ENCODE assay signal across 13 mouse cellular contexts in genomic region chr2:51531106-51531839, GRCm38 (mm10).
DNase-seq lines count a peak whose midpoint lies in the region; ATAC-seq and TF ChIP-seq lines count a peak whose summit lies in the region.
"Had no signal": no experiment of that assay in that cellular context is flagged by ENCODE, and none has a peak within 500 bp of the region (broad histone marks: within the 10 kb centered on the region; RNA-seq: fewer than 3 reads in every experiment).

No protein-coding gene starts in this region.

- H3K9ac ChIP-seq in kidney, postnatal 0 days (ENCODE audit: low read depth, low read length) = no peak overlapping the region
- H3K9ac ChIP-seq in midbrain, postnatal 0 days (replicated peaks; ENCODE audit: low read length, poor library complexity, severe bottlenecking) = no peak overlapping the region
- H3K9ac ChIP-seq: neural tube, embryonic 12.5 days had no signal

- 40% methylated on average over 10 of the region's 10 CpGs for WGBS in kidney, postnatal 0 days
- WGBS in midbrain, postnatal 0 days = 33% methylated on average over 10 of the region's 10 CpGs

- ATAC-seq in kidney, postnatal 0 days (replicated peaks; ENCODE audit: low FRiP score, low read depth) = no peak
- no peak for ATAC-seq in midbrain, postnatal 0 days (ENCODE audit: low FRiP score)

- peak; percentile 17 for DNase-seq in kidney, postnatal 0 days (ENCODE audit: low spot score)
- DNase-seq in kidney, postnatal 14 days = no peak
- peak; percentile 53 for DNase-seq in brain, embryonic 14.5 days (ENCODE audit: low read depth)
- peak; percentile 15 for DNase-seq in midbrain, postnatal 0 days (ENCODE audit: low spot score)
- DNase-seq in left cerebral cortex, postnatal 25 days (ENCODE audit: low spot score in 2 of 2) = no peak
- DNase-seq in heart, postnatal 10 days = no peak
- no peak for DNase-seq in gastrocnemius, adult 8-10 months (ENCODE audit: low spot score in 2 of 2)
- DNase-seq: adrenal gland, adult 8-10 months; heart, adult 18-20 months; kidney, postnatal 36 days; lung, postnatal 4 days had no signal

- no peaks in the 10 kb centered on the region for H3K36me3 ChIP-seq in kidney, postnatal 0 days (ENCODE audit: insufficient read depth, low read length)
- no peaks in the 10 kb centered on the region for H3K36me3 ChIP-seq in midbrain, postnatal 0 days (ENCODE audit: insufficient read depth, low read length)
- H3K36me3 ChIP-seq: neural tube, embryonic 12.5 days had no signal

- H3K9me3 ChIP-seq in kidney, postnatal 0 days (replicated peaks; ENCODE audit: low read length) = no peaks in the 10 kb centered on the region
- no peaks in the 10 kb centered on the region for H3K9me3 ChIP-seq in midbrain, postnatal 0 days (ENCODE audit: low read length)
- H3K9me3 ChIP-seq: neural tube, embryonic 12.5 days had no signal

- H3K4me2 ChIP-seq in kidney, postnatal 0 days (ENCODE audit: low read length) = no peak overlapping the region
- H3K4me2 ChIP-seq in midbrain, postnatal 0 days (ENCODE audit: low read depth, low read length, poor library complexity, severe bottlenecking) = no peak overlapping the region
- H3K4me2 ChIP-seq: neural tube, embryonic 12.5 days had no signal

- H3K4me3 ChIP-seq in kidney, postnatal 0 days (replicated peaks; ENCODE audit: low read depth, low read length) = no peak overlapping the region
- H3K4me3 ChIP-seq in embryonic fibroblast, embryonic 13.5 days (ENCODE audit: insufficient read depth, low read length) = no peak overlapping the region
- no peak overlapping the region for H3K4me3 ChIP-seq in midbrain, postnatal 0 days (ENCODE audit: low read depth, low read length)
- H3K4me3 ChIP-seq: neural tube, embryonic 12.5 days had no signal

- no peaks in the 10 kb centered on the region for H3K27me3 ChIP-seq in kidney, postnatal 0 days (ENCODE audit: insufficient read depth, low read length)
- H3K27me3 ChIP-seq in midbrain, postnatal 0 days (ENCODE audit: insufficient read depth, low read length) = no peaks in the 10 kb centered on the region
- H3K27me3 ChIP-seq: neural tube, embryonic 12.5 days had no signal

- no peak overlapping the region for H3K27ac ChIP-seq in kidney, postnatal 0 days
- peak overlapping the region; percentile 9; the same call in 1 of the 2 replicates for H3K27ac ChIP-seq in embryonic fibroblast, embryonic 13.5 days (ENCODE audit: insufficient read depth, low read length)
- no peak overlapping the region for H3K27ac ChIP-seq in midbrain, postnatal 0 days (ENCODE audit: low read depth, low read length)
- H3K27ac ChIP-seq: neural tube, embryonic 12.5 days had no signal

- no peak for TF ChIP-seq POLR2A in brain, embryonic 14.5 days (IDR thresholded peaks at IDR 0.05; ENCODE audit: borderline replicate concordance, extremely low read depth, insufficient read depth, insufficient read length, poor library complexity, severe bottlenecking)
- no peak for TF ChIP-seq POLR2A in embryonic fibroblast, embryonic 13.5 days (IDR thresholded peaks at IDR 0.05; ENCODE audit: low read depth, low read length)

- peaks cover 4% of the 10 kb centered on the region; the same call in 1 of the 2 replicates for H3K4me1 ChIP-seq in kidney, postnatal 0 days (replicated peaks; ENCODE audit: insufficient read depth, low read length)
- peaks cover 14% of the 10 kb centered on the region for H3K4me1 ChIP-seq in embryonic fibroblast, embryonic 13.5 days (ENCODE audit: control insufficient read depth, insufficient read depth, low read length)
- H3K4me1 ChIP-seq in midbrain, postnatal 0 days (ENCODE audit: insufficient read depth, low read length) = peaks cover 5% of the 10 kb centered on the region; the same call in 1 of the 2 replicates

- no peak for TF ChIP-seq CTCF in kidney, postnatal 0 days (IDR thresholded peaks at IDR 0.05; ENCODE audit: low read depth)
- TF ChIP-seq CTCF in brain, embryonic 14.5 days (IDR thresholded peaks at IDR 0.05; ENCODE audit: borderline replicate concordance, extremely low read depth, insufficient read depth, insufficient read length) = no peak
- no peak for TF ChIP-seq CTCF in embryonic fibroblast, embryonic 13.5 days (IDR thresholded peaks at IDR 0.05; ENCODE audit: borderline replicate concordance, insufficient read depth, low read length)
- TF ChIP-seq CTCF in midbrain, postnatal 0 days (IDR thresholded peaks at IDR 0.05) = no peak

- intact Hi-C loops in left cerebral cortex, postnatal 25 days (cut with DNase I) = no loop called here
- intact Hi-C loops in heart, postnatal 10 days (cut with DNase I) = no loop called here

Comparison
In these comparisons a context has a peak if more than half of its experiments do, and no peak if none do; other contexts are left out.
1. DNase-seq: peak in kidney, postnatal 0 days (single experiment), brain, embryonic 14.5 days (single experiment) and midbrain, postnatal 0 days (single experiment); none in kidney, postnatal 14 days (single experiment), left cerebral cortex, postnatal 25 days (0 of 2), heart, postnatal 10 days (0 of 2) and gastrocnemius, adult 8-10 months (0 of 2).